Mouse (Mus musculus) olfactory bulb, adult 2 months (tissue): ENCODE data around the gene Zbtb9.

Experiments
- CTCF ChIP-seq: fragments of 200-500 bp; IDR thresholded peaks from 2 replicates; pipeline ENCODE4 v1.5.1; 2012; ENCODE audit warnings: low read depth, mild to moderate bottlenecking, low read length, moderate library complexity; ENCODE audit not compliant: insufficient read depth
- POLR2A ChIP-seq: fragments of 200-500 bp; IDR thresholded peaks from 2 replicates; pipeline ENCODE4 v1.6.1; 2012; ENCODE audit warnings: mild to moderate bottlenecking, low read depth, low read length, moderate library complexity; ENCODE audit not compliant: insufficient read depth

DNA sequence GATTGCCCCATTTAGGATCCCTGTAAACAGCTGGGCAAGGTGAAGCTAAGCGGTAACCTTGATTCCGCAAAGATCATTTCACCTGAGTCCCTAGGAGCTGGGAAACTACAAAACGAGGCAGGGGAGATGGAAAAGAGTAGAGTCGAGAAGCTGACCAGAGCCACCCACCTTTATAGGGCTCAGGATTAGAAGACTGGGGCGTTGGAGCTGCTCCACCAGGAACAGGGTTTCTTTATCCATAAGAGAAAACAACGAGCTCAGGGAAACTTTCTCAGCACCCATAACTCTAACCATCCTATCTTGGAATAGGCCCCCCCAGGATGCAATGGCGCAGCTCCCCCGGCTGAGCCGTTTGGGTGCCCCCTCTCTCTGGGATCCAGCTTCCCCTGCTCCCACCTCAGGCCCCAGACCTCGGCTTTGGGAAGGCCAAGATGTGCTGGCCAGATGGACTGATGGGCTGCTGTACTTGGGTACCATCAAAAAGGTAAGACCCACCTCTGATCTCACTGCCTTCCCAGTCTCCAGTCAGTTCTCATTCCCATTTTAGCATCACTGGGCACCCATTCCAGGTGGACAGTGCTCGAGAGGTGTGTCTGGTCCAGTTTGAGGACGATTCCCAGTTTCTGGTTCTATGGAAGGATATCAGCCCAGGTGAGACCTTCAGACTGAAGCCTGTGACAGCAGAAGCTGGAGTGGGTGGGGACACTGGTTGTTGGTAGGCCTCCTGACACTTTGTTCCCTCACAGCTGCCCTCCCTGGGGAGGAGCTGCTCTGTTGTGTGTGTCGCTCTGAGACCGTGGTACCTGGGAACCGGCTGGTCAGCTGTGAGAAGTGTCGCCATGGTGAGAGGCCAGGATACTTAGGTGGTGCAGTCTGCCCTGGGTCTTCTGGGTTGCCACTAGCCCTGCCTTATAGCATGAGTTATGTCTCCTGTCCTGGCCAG lies 38.8 kb upstream of the Zbtb9 start:
- no peak for TF ChIP-seq CTCF
- no peak for TF ChIP-seq POLR2A
